Mouse (Mus musculus) intestine, embryonic 15.5 days (tissue): ENCODE measurements around the gene Gpr162. TPM values are rescaled to one million over a fixed set of nuclear protein-coding genes. Genes with fewer than 3 reads are reported as not detected.

Experiments used
- ATAC-seq: fragments of 200-750 bp; cut with Nextera tagmentation; 2 replicates; pipeline ENCODE4 v1.8.0; 2017; ENCODE audit warnings: moderate TSS enrichment, moderate library complexity
- H3K27ac ChIP-seq: fragments of 300-500 bp; sonication (generic); 2 replicates; pipeline ENCODE4 v1.5.1; 2015; ENCODE audit warnings: mild to moderate bottlenecking, inconsistent platforms
- H3K27me3 ChIP-seq: fragments of 300-500 bp; sonication (generic); replicated peaks from 2 replicates; pipeline ENCODE4 v1.6.1; 2015; ENCODE audit warnings: inconsistent platforms
- H3K36me3 ChIP-seq: fragments of 300-500 bp; sonication (generic); 2 replicates; pipeline ENCODE4 v1.6.1; 2015; ENCODE audit warnings: inconsistent platforms
- H3K4me1 ChIP-seq: fragments of 300-500 bp; sonication (generic); replicated peaks from 2 replicates; pipeline ENCODE4 v1.6.1; 2015; ENCODE audit warnings: inconsistent platforms
- H3K4me2 ChIP-seq: fragments of 300-500 bp; sonication (generic); replicated peaks from 2 replicates; pipeline ENCODE4 v1.6.1; 2015; ENCODE audit warnings: mild to moderate bottlenecking, inconsistent platforms
- H3K4me3 ChIP-seq: fragments of 300-500 bp; sonication (generic); replicated peaks from 2 replicates; pipeline ENCODE4 v1.5.1; 2015; ENCODE audit warnings: inconsistent platforms
- H3K9ac ChIP-seq: fragments of 300-500 bp; sonication (generic); 2 replicates; pipeline ENCODE4 v1.6.1; 2015; ENCODE audit warnings: inconsistent platforms
- H3K9me3 ChIP-seq: fragments of 300-500 bp; sonication (generic); 2 replicates; pipeline ENCODE4 v1.6.1; 2016; ENCODE audit warnings: inconsistent platforms
- WGBS: fragments of 180-500 bp; shearing (Covaris S2); methylation state at CpG from one replicate; pipeline ENCODE4 v1.1.7; 2015; 5-methylcytosine and 5-hydroxymethylcytosine counted together
- polyA plus RNA-seq: library from polyadenylated mRNA; unstranded; fragments of >200 nt; fragmentation: Nextera tagmentation; extraction: Ambion mirVana; gene quantifications from 2 replicates; pipeline ENCODE4 v1.2.1, GENCODE M21; 2015

Gene Gpr162
- polyA plus RNA-seq, 1 experiment from 2014 or later: 0.99 TPM

- Histone ChIP-seq H3K4me2 (no peak overlapping the region), H3K9me3 (no peaks in the 10 kb centered on the region), H3K27ac (no peak overlapping the region), H3K36me3 (no peaks in the 10 kb centered on the region), H3K4me1 (peaks cover 18% of the 10 kb centered on the region), H3K27me3 (peaks cover 9% of the 10 kb centered on the region; the same call in 1 of the 2 replicates), H3K9ac (no peak overlapping the region), H3K4me3 (no peak overlapping the region)
- ATAC-seq: no peak
- 68% methylated on average over 6 of the region's 7 CpGs for WGBS
Measured at GRCm38 (mm10) chr6:124866560-124866959, 2.8 kb upstream of the Gpr162 start.

- 42% methylated on average over 18 of the region's 18 CpGs for WGBS
- H3K9me3 ChIP-seq: no peaks in the 10 kb centered on the region
- no peak overlapping the region for H3K4me3 ChIP-seq
- no peak overlapping the region for H3K9ac ChIP-seq
- H3K27me3 ChIP-seq: peaks cover 12% of the 10 kb centered on the region
- H3K36me3 ChIP-seq: no peaks in the 10 kb centered on the region
- no peak overlapping the region for H3K27ac ChIP-seq
- no peak for ATAC-seq
- H3K4me1 ChIP-seq: peaks cover 18% of the 10 kb centered on the region
- no peak overlapping the region for H3K4me2 ChIP-seq
Measured at GRCm38 (mm10) chr6:124865766-124866362, 2.1 kb upstream of the Gpr162 start.

- Histone ChIP-seq H3K4me3 (peak overlapping the region; percentile 48), H3K36me3 (no peaks in the 10 kb centered on the region), H3K27me3 (peaks cover 21% of the 10 kb centered on the region), H3K9me3 (no peaks in the 10 kb centered on the region), H3K27ac (no peak overlapping the region), H3K9ac (peak overlapping the region; percentile 47), H3K4me1 (peaks cover 32% of the 10 kb centered on the region), H3K4me2 (peak overlapping the region; percentile 80)
- peak; percentile 51 for ATAC-seq
- WGBS: 1% methylated on average over 16 of the region's 16 CpGs
Measured at GRCm38 (mm10) chr6:124863125-124863657, 592 bp downstream of the Gpr162 start.

- peak overlapping the region; percentile 80 for H3K4me2 ChIP-seq
- H3K4me1 ChIP-seq: peaks cover 34% of the 10 kb centered on the region
- H3K27me3 ChIP-seq: peaks cover 21% of the 10 kb centered on the region
- no peaks in the 10 kb centered on the region for H3K9me3 ChIP-seq
- WGBS: 15% methylated on average over 8 of the region's 8 CpGs
- no peak overlapping the region for H3K9ac ChIP-seq
- H3K4me3 ChIP-seq: peak overlapping the region; percentile 48
- no peak overlapping the region for H3K27ac ChIP-seq
- peak; percentile 2; the same call in 1 of the 2 replicates for ATAC-seq
- H3K36me3 ChIP-seq: no peaks in the 10 kb centered on the region
Measured at GRCm38 (mm10) chr6:124862406-124863124, 1.2 kb downstream of the Gpr162 start.

- ATAC-seq: no peak
- Histone ChIP-seq H3K4me1 (peaks cover 34% of the 10 kb centered on the region), H3K4me3 (no peak overlapping the region), H3K27ac (no peak overlapping the region), H3K27me3 (peaks cover 20% of the 10 kb centered on the region), H3K9me3 (no peaks in the 10 kb centered on the region), H3K4me2 (no peak overlapping the region), H3K9ac (no peak overlapping the region), H3K36me3 (no peaks in the 10 kb centered on the region)
- 40% methylated on average over 3 of the region's 3 CpGs for WGBS
Measured at GRCm38 (mm10) chr6:124861802-124862201, 2.0 kb downstream of the Gpr162 start.

- no peaks in the 10 kb centered on the region for H3K9me3 ChIP-seq
- H3K9ac ChIP-seq: no peak overlapping the region
- no peak for ATAC-seq
- 83% methylated on average over 19 of the region's 19 CpGs for WGBS
- no peak overlapping the region for H3K27ac ChIP-seq
- H3K27me3 ChIP-seq: peaks cover 20% of the 10 kb centered on the region
- H3K4me2 ChIP-seq: no peak overlapping the region
- no peaks in the 10 kb centered on the region for H3K36me3 ChIP-seq
- H3K4me1 ChIP-seq: peaks cover 37% of the 10 kb centered on the region
- H3K4me3 ChIP-seq: no peak overlapping the region
Measured at GRCm38 (mm10) chr6:124861266-124861665, 2.5 kb downstream of the Gpr162 start.

- no peak for ATAC-seq
- Histone ChIP-seq H3K4me3 (no peak overlapping the region), H3K9ac (no peak overlapping the region), H3K27ac (no peak overlapping the region), H3K27me3 (peaks cover 21% of the 10 kb centered on the region), H3K36me3 (no peaks in the 10 kb centered on the region), H3K9me3 (no peaks in the 10 kb centered on the region), H3K4me1 (peaks cover 37% of the 10 kb centered on the region), H3K4me2 (no peak overlapping the region)
- WGBS: 83% methylated on average over 9 of the region's 9 CpGs
Measured at GRCm38 (mm10) chr6:124860511-124860910, 3.3 kb downstream of the Gpr162 start.

GRCm38 (mm10) chr6:124859725-124860124 is 4.1 kb downstream of the Gpr162 start:
- H3K9me3 ChIP-seq: no peaks in the 10 kb centered on the region
- peak; percentile 12; the same call in 1 of the 2 replicates for ATAC-seq
- H3K4me1 ChIP-seq: peaks cover 37% of the 10 kb centered on the region
- peaks cover 21% of the 10 kb centered on the region for H3K27me3 ChIP-seq
- H3K27ac ChIP-seq: peak overlapping the region; percentile 36; the same call in 1 of the 2 replicates
- H3K9ac ChIP-seq: no peak overlapping the region
- peak overlapping the region; percentile 26; the same call in 1 of the 2 replicates for H3K4me2 ChIP-seq
- H3K36me3 ChIP-seq: no peaks in the 10 kb centered on the region
- H3K4me3 ChIP-seq: 0 out of 2 replicates have a peak overlapping the region, but pooled peaks have one; percentile 2
- WGBS: 7% methylated on average over 12 of the region's 12 CpGs

- Histone ChIP-seq H3K27ac (no peak overlapping the region), H3K36me3 (no peaks in the 10 kb centered on the region), H3K4me3 (no peak overlapping the region), H3K9ac (no peak overlapping the region), H3K27me3 (peaks cover 21% of the 10 kb centered on the region), H3K9me3 (no peaks in the 10 kb centered on the region), H3K4me2 (peak overlapping the region; percentile 95), H3K4me1 (peaks cover 32% of the 10 kb centered on the region)
- 75% methylated on average over 28 of the region's 28 CpGs for WGBS
- no peak for ATAC-seq
Measured at GRCm38 (mm10) chr6:124858561-124859318, 5.0 kb downstream of the Gpr162 start.

- peaks cover 27% of the 10 kb centered on the region for H3K4me1 ChIP-seq
- peaks cover 19% of the 10 kb centered on the region for H3K27me3 ChIP-seq
- WGBS: 28% methylated on average over 26 of the region's 26 CpGs
- ATAC-seq: no peak
- no peaks in the 10 kb centered on the region for H3K36me3 ChIP-seq
- peak overlapping the region; percentile 83; the same call in 1 of the 2 replicates for H3K9ac ChIP-seq
- H3K4me3 ChIP-seq: peak overlapping the region; percentile 81
- H3K4me2 ChIP-seq: peak overlapping the region; percentile 95
- peak overlapping the region; percentile 95; the same call in 1 of the 2 replicates for H3K27ac ChIP-seq
- no peaks in the 10 kb centered on the region for H3K9me3 ChIP-seq
Measured at GRCm38 (mm10) chr6:124857840-124858530, 5.8 kb downstream of the Gpr162 start.

GRCm38 (mm10) chr6:124856916-124857839 is 6.6 kb downstream of the Gpr162 start, which contains the start of gene P3h3:
TSS of gene P3h3 (minus strand) at chr6:124857752.
- Histone ChIP-seq H3K4me3 (peak within 1 kb of the TSS; percentile 81), H3K9me3 (no peaks in the 10 kb centered on the region), H3K4me1 (peaks cover 23% of the 10 kb centered on the region), H3K27ac (peak within 1 kb of the TSS; percentile 95), H3K36me3 (no peaks in the 10 kb centered on the region), H3K27me3 (peaks cover 16% of the 10 kb centered on the region; the same call in 1 of the 2 replicates), H3K9ac (peak within 1 kb of the TSS; percentile 83), H3K4me2 (peak within 1 kb of the TSS; percentile 95)
- WGBS: under 1% methylated on average over 81 of the region's 86 CpGs
- peak; percentile 89 for ATAC-seq
